Mouse (Mus musculus) C2C12 (cell line): Measurements from ENCODE around the gene Naa80. TPM values are rescaled to one million over a fixed set of nuclear protein-coding genes. Genes with fewer than 3 reads are reported as not detected.

Source experiments
- H3K27me3 ChIP-seq: one replicate; pipeline ENCODE4 v1.6.1; 2011; ENCODE audit not compliant: control insufficient read depth, insufficient read depth, insufficient read length
- H3K36me3 ChIP-seq: one replicate; pipeline ENCODE4 v1.6.1; 2011; ENCODE audit not compliant: control insufficient read depth, insufficient read depth
- H3K4me3 ChIP-seq: one replicate; pipeline ENCODE4 v1.5.1; 2011; ENCODE audit warnings: mild to moderate bottlenecking, control low read depth; ENCODE audit not compliant: poor library complexity, insufficient read depth, severe bottlenecking
- H3K79me2 ChIP-seq: one replicate; pipeline ENCODE4 v1.6.1; 2011; ENCODE audit not compliant: control insufficient read depth, insufficient read depth
- H3K79me3 ChIP-seq: one replicate; pipeline ENCODE4 v1.6.1; 2011; ENCODE audit warnings: low read depth, control low read depth
- H3ac ChIP-seq: one replicate; pipeline ENCODE3; 2011; ENCODE audit warnings: low read depth; ENCODE audit not compliant: control insufficient read depth, insufficient read length
- CEBPB ChIP-seq: IDR thresholded peaks from one replicate; pipeline ENCODE4 v1.6.1; 2011; ENCODE audit warnings: low read depth, mild to moderate bottlenecking, control low read depth, moderate library complexity
- CTCF ChIP-seq: IDR thresholded peaks from one replicate; pipeline ENCODE4 v1.5.1; 2011; ENCODE audit not compliant: control insufficient read depth, insufficient read depth, insufficient read length
- FOSL1 ChIP-seq: IDR thresholded peaks from one replicate; pipeline ENCODE4 v1.8.0; 2011; ENCODE audit warnings: mild to moderate bottlenecking, low read length; ENCODE audit not compliant: poor library complexity, insufficient read depth, severe bottlenecking
- MAX ChIP-seq: IDR thresholded peaks from one replicate; pipeline ENCODE4 v1.6.1; 2011; ENCODE audit warnings: mild to moderate bottlenecking, control low read depth
- MYOD1 ChIP-seq: IDR thresholded peaks from one replicate; pipeline ENCODE4 v1.6.1; 2011; ENCODE audit warnings: low read depth; ENCODE audit not compliant: control insufficient read depth, insufficient read length
- MYOG ChIP-seq: IDR thresholded peaks from one replicate; pipeline ENCODE4 v1.6.1; 2011; ENCODE audit not compliant: control insufficient read depth, insufficient read length; ENCODE audit errors: extremely low read depth
- USF1 ChIP-seq: IDR thresholded peaks from one replicate; pipeline ENCODE4 v1.6.1; 2011; ENCODE audit warnings: low read depth, mild to moderate bottlenecking, control low read depth, moderate library complexity
- polyA plus RNA-seq: library from polyadenylated mRNA; unstranded; fragments of >200 nt; fragmentation: generic; extraction: Trizol; gene quantifications from one replicate; pipeline ENCODE4 v1.2.1, GENCODE M21; 2012; ENCODE audit warnings: missing spikeins

The Naa80 gene
- polyA plus RNA-seq, 1 experiment, result 8.2 TPM

DNA sequence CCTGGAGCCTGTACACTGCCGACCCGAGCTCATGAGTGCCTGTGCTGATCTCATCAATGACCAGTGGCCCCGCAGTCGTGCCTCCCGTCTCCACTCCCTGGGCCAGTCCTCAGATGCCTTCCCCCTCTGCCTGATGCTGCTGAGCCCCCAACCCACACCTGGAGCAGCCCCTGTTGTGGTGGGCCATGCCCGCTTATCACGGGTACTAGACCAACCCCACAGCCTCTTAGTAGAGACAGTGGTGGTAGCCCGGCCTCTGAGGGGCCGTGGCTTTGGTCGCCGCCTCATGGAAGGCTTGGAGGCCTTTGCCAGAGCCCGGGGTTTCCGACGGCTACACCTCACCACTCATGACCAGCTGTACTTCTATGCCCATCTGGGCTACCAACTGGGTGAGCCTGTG is 4.5 kb downstream of the Naa80 start:
- peaks cover 16% of the 10 kb centered on the region for H3K79me2 ChIP-seq
- H3K4me3 ChIP-seq, result no peak overlapping the region
- H3K27me3 ChIP-seq, result no peaks in the 10 kb centered on the region
- TF ChIP-seq MYOG, result no peak
- no peak for TF ChIP-seq CTCF
- no peak for TF ChIP-seq MYOD1
- TF ChIP-seq USF1, result no peak
- TF ChIP-seq CEBPB, result no peak
- no peak for TF ChIP-seq MAX
- TF ChIP-seq FOSL1, result no peak
- no peak overlapping the region for H3ac ChIP-seq
- H3K79me3 ChIP-seq, result peaks cover 2% of the 10 kb centered on the region
- H3K36me3 ChIP-seq, result no peaks in the 10 kb centered on the region

DNA sequence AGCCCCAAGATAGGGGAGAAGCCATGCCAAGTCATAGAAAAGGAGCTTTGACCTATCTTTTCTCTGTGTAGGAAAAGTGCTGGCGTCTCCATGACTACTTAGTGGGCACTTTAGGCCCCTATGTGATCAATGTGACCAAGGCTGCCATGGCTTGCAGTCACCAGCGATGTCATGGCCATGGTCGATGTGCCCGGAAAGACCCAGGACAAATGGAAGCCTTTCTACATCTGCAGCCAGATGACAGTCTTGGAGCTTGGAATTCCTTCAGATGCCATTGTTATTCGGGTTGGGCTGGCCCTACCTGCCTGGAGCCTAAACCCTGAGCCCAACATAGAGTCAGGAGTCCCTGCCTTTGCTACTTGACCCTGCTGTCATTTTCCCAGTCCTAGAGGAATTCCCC is 7.8 kb downstream of the Naa80 start:
- no peak for TF ChIP-seq FOSL1
- no peak for TF ChIP-seq CEBPB
- no peak for TF ChIP-seq MAX
- TF ChIP-seq CTCF, result no peak
- no peak for TF ChIP-seq USF1
- TF ChIP-seq MYOG, result no peak
- no peak for TF ChIP-seq MYOD1
- H3K4me3 ChIP-seq, result no peak overlapping the region
- peaks cover 22% of the 10 kb centered on the region for H3K36me3 ChIP-seq
- H3K79me2 ChIP-seq, result peaks cover 37% of the 10 kb centered on the region
- H3ac ChIP-seq, result no peak overlapping the region
- H3K79me3 ChIP-seq, result peaks cover 21% of the 10 kb centered on the region
- H3K27me3 ChIP-seq, result no peaks in the 10 kb centered on the region

DNA sequence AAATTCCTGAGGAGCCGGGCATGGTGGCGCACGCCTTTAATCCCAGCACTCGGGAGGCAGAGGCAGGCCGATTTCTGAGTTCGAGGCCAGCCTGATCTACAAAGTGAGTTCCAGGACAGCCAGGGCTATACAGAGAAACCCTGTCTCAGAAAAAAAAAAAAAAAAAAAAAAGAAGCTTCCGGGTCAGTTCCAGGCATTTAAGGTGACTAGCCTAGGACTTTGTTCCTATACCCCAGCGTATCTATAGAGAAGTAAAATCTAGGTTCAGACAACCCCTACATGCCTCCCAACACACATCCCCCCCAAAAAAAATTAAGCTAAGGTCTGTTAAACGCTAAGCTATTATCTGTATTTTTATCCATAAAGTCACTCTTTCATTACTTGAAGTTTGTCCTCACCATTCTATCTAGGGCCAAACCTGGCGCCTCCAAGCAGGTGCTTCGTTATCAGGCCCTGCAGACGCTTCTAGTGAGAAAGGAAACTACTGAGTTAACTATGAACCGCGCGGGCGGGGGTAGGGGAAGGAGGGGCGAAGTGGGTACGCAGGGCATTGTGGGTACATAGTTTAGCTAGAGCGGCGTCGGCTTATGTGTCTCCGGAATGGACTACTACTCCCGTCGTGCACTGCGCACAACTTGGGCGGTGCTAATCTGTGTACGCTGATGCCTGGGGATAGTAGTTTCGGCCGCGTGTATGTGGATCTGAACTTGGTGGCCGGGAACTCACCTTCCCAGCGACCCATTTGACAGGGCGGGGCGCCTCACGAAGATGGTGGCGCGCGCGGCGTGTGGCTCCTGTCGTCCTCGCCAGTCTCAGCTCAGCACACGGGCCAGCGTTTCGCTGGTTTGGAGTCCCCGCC is 8.5 kb downstream of the Naa80 start, which contains the start of gene Ifrd2:
Gene Ifrd2 (plus strand): TSS at position 669 of the 859 bp plus-strand sequence.
- Histone ChIP-seq H3ac (peak within 1 kb of the TSS; percentile 82), H3K36me3 (peaks cover 24% of the 10 kb centered on the region), H3K4me3 (peak within 1 kb of the TSS; percentile 70), H3K27me3 (no peaks in the 10 kb centered on the region), H3K79me2 (peaks cover 35% of the 10 kb centered on the region), H3K79me3 (peaks cover 21% of the 10 kb centered on the region)
- TF ChIP-seq CEBPB, result no peak
- no peak for TF ChIP-seq MYOD1
- no peak for TF ChIP-seq CTCF
- TF ChIP-seq MAX, result no peak
- no peak for TF ChIP-seq MYOG
- no peak for TF ChIP-seq USF1
- no peak for TF ChIP-seq FOSL1

DNA sequence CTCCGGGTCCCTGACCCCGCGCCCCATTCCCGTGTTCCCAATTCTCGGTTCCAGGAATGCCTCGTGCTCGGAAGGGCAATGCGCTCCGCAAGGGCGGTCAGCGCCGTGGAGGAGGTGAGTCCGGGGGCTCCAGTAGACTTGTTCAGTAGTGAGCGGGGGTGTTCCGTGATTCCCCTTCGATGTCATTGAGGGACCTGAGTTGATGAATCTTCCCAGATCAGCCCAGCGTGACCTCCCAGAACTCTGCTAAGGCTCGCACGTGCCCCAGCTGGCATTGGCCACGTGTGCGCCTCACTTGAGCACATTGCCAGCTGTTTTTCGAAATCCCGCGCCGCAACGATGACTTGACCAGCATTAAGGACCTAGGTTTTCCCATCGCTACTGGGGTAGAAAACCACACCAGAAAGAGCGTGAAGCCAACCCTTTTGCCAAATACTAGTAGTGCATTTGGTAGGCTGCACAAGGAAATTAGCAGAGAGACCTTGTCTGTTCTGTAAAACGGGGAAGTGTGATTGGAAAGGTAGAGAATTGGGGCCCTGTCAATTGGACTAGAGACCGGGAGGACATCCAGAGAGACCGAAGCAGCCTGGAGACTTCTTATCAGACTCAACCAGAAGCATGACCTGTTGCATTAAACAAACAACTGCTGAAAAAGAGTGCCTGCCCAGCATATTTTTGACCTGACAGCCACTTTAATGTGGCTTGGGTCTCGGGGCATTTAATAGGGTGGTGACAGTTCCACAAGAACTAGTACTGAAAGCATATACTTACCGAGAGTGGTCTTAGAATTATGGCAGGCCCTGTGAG is 9.3 kb downstream of the Naa80 start:
- Histone ChIP-seq H3ac (peak overlapping the region; percentile 82), H3K79me2 (peaks cover 35% of the 10 kb centered on the region), H3K4me3 (peak overlapping the region; percentile 70), H3K27me3 (no peaks in the 10 kb centered on the region), H3K79me3 (peaks cover 21% of the 10 kb centered on the region), H3K36me3 (peaks cover 28% of the 10 kb centered on the region)
- peak; percentile 97 for TF ChIP-seq MAX
- TF ChIP-seq FOSL1, result no peak
- no peak for TF ChIP-seq MYOD1
- TF ChIP-seq USF1, result peak; percentile 62
- TF ChIP-seq MYOG, result no peak
- no peak for TF ChIP-seq CTCF
- TF ChIP-seq CEBPB, result no peak

DNA sequence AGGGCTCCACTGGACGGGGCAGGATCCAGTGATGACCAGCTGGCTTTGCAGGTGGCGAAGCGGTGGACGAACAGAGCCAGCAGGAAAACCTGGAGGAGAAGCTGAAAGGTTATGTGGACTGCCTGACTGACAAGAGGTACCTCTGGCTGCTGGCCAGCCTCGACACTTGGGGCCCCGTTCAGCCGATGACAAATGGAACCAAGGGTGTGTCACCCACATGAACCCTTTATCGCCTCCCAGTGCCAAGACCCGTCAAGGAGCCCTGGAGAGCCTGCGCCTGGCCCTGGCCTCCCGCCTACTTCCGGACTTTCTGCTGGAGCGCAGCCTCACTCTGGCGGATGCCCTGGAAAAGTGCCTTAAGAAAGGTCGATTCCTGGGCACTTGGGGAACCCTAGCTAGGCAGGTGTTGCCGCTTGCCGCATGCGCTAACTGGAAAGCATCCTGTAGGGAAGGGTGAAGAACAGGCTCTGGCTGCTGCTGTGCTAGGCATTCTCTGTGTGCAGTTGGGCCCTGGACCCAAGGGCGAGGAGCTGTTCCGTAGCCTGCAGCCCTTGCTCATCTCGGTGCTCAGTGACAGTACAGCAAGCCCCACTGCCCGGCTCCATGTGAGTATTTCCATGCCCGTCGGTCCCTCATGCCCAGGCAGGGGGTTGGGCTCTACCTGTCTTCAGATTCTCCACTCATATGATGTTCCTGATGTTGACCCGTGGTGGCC is 11.5 kb downstream of the Naa80 start:
- Histone ChIP-seq H3K4me3 (no peak overlapping the region), H3ac (no peak overlapping the region), H3K36me3 (peaks cover 34% of the 10 kb centered on the region), H3K79me2 (peaks cover 35% of the 10 kb centered on the region), H3K79me3 (peaks cover 21% of the 10 kb centered on the region), H3K27me3 (no peaks in the 10 kb centered on the region)
- TF ChIP-seq MYOG, result no peak
- no peak for TF ChIP-seq MAX
- no peak for TF ChIP-seq CTCF
- TF ChIP-seq CEBPB, result no peak
- TF ChIP-seq FOSL1, result no peak
- no peak for TF ChIP-seq USF1
- no peak for TF ChIP-seq MYOD1
